ENCODE assay signal across 17 mouse cellular contexts in the genomic region with DNA sequence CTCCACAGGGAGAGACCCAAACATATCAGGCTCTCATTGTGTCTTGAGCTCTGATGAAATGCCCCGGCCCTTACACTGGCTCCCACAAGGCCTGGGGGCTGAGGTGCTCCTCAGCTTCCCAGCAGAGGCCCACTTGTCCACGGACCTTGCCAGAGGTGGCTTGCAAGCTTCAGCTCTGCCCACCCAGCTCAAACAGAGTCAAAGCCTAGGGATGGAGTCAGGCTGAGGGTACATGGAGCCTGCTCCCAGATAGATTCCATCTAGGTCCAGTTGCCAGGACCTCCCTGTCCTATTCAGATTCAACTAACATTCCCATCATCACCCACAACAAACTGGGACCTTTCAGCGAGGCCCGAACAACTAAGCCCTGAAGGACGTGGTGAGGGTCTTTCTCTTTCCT. TPM values are rescaled to one million over a fixed set of nuclear protein-coding genes. Genes with fewer than 3 reads are reported as not detected.
A peak's percentile ranks its signal among the peaks of the same experiment; 100 is the strongest.
DNase-seq lines count a peak whose midpoint lies in the region; ATAC-seq and TF ChIP-seq lines count a peak whose summit lies in the region.
"Had no signal": no experiment of that assay in that cellular context is flagged by ENCODE, and none has a peak within 500 bp of the region (broad histone marks: within the 10 kb centered on the region; RNA-seq: fewer than 3 reads in every experiment).

No protein-coding gene starts in this region.

- H3K27me3 ChIP-seq in lung, embryonic 14.5 days (ENCODE audit: insufficient read depth, low read length), result no peaks in the 10 kb centered on the region
- no peaks in the 10 kb centered on the region for H3K27me3 ChIP-seq in G1E (ENCODE audit: insufficient read depth, low read length)
- H3K27me3 ChIP-seq in liver, embryonic 15.5 days, result no peaks in the 10 kb centered on the region
- H3K27me3 ChIP-seq in thymus, adult 2 months (ENCODE audit: control insufficient read depth, insufficient read depth, low read length), result no peaks in the 10 kb centered on the region
- H3K27me3 ChIP-seq: CH12.LX; embryonic facial prominence, embryonic 12.5 days; limb, embryonic 15.5 days; midbrain, embryonic 12.5 days had no signal

- ATAC-seq in lung, embryonic 14.5 days (ENCODE audit: insufficient read depth), result no peak
- no peak for ATAC-seq in G1E (ENCODE audit: extremely low read depth, insufficient number of reproducible peaks, low FRiP score, poor library complexity, severe bottlenecking)
- no peak for ATAC-seq in liver, embryonic 15.5 days (ENCODE audit: insufficient read depth)
- ATAC-seq: inflammation-experienced regulatory T-cells, adult 6 months had no signal

- H3K36me3 ChIP-seq in lung, embryonic 14.5 days (ENCODE audit: insufficient read depth), result peaks cover 50% of the 10 kb centered on the region
- H3K36me3 ChIP-seq in G1E (replicated peaks), result peaks cover 63% of the 10 kb centered on the region
- peaks cover 48% of the 10 kb centered on the region for H3K36me3 ChIP-seq in liver, embryonic 15.5 days (replicated peaks)
- peaks cover 21% of the 10 kb centered on the region for H3K36me3 ChIP-seq in thymus, adult 2 months (ENCODE audit: control insufficient read depth, insufficient read depth, low read length)

- 80% methylated on average over 5 of the region's 5 CpGs for WGBS in lung, embryonic 14.5 days
- WGBS in liver, embryonic 15.5 days (ENCODE audit: insufficient replicate concordance), result 37% methylated on average over 5 of the region's 5 CpGs
- 96% methylated on average over 5 of the region's 5 CpGs for WGBS in thymus, adult 2 months

- no peak for TF ChIP-seq POLR2A in thymus, adult 2 months (IDR thresholded peaks at IDR 0.05; ENCODE audit: control insufficient read depth, extremely low read depth, insufficient read depth, low read length, poor library complexity)

- intact Hi-C loops in heart, postnatal 14 days (cut with DNase I), result no loop called here

- no peaks in the 10 kb centered on the region for H3K9me3 ChIP-seq in lung, embryonic 14.5 days (ENCODE audit: low read depth, low read length)
- no peaks in the 10 kb centered on the region for H3K9me3 ChIP-seq in G1E (replicated peaks)
- H3K9me3 ChIP-seq in liver, embryonic 15.5 days (replicated peaks), result no peaks in the 10 kb centered on the region
- H3K9me3 ChIP-seq: embryonic facial prominence, embryonic 12.5 days; limb, embryonic 15.5 days; midbrain, embryonic 12.5 days had no signal

- H3K4me3 ChIP-seq in lung, embryonic 14.5 days (ENCODE audit: low read depth, low read length), result no peak overlapping the region; the same call in 1 of the 2 replicates
- H3K4me3 ChIP-seq in G1E (ENCODE audit: low read depth, low read length), result peak overlapping the region; percentile 72; the same call in 1 of the 2 replicates
- H3K4me3 ChIP-seq in liver, embryonic 15.5 days (replicated peaks), result peak overlapping the region; percentile 69
- H3K4me3 ChIP-seq in thymus, adult 2 months (ENCODE audit: control insufficient read depth, insufficient read depth, low read length), result no peak overlapping the region
- H3K4me3 ChIP-seq: embryonic facial prominence, embryonic 12.5 days; limb, embryonic 15.5 days; midbrain, embryonic 12.5 days had no signal

- peak overlapping the region; percentile 20; the same call in 1 of the 2 replicates for H3K9ac ChIP-seq in lung, embryonic 14.5 days
- H3K9ac ChIP-seq in liver, embryonic 15.5 days, result peak overlapping the region; percentile 90
- H3K9ac ChIP-seq: embryonic facial prominence, embryonic 12.5 days; limb, embryonic 15.5 days; midbrain, embryonic 12.5 days had no signal

- no peak for TF ChIP-seq CTCF in lung, embryonic 14.5 days (IDR thresholded peaks at IDR 0.05; ENCODE audit: low read depth)
- TF ChIP-seq CTCF in G1E (IDR thresholded peaks at IDR 0.05; ENCODE audit: low read depth, low read length), result no peak
- TF ChIP-seq CTCF in thymus, adult 2 months (IDR thresholded peaks at IDR 0.05; ENCODE audit: borderline replicate concordance, control insufficient read depth, extremely low read depth, insufficient read depth, low read length, poor library complexity), result no peak

- no peak overlapping the region; the same call in 1 of the 2 replicates for H3K4me2 ChIP-seq in lung, embryonic 14.5 days
- H3K4me2 ChIP-seq in liver, embryonic 15.5 days, result peak overlapping the region; percentile 78
- H3K4me2 ChIP-seq: embryonic facial prominence, embryonic 12.5 days; limb, embryonic 15.5 days; midbrain, embryonic 12.5 days had no signal

- no peaks in the 10 kb centered on the region for H3K4me1 ChIP-seq in lung, embryonic 14.5 days (ENCODE audit: insufficient read depth)
- H3K4me1 ChIP-seq in G1E (ENCODE audit: insufficient read depth, low read depth, low read length), result peaks cover 86% of the 10 kb centered on the region
- peaks cover 67% of the 10 kb centered on the region for H3K4me1 ChIP-seq in liver, embryonic 15.5 days (replicated peaks)
- 0 out of 2 replicates have a peak, but pooled peaks cover 4% of the 10 kb centered on the region for H3K4me1 ChIP-seq in thymus, adult 2 months (replicated peaks; ENCODE audit: control insufficient read depth, insufficient read depth, low read length)
- H3K4me1 ChIP-seq: embryonic facial prominence, embryonic 12.5 days; limb, embryonic 15.5 days; midbrain, embryonic 12.5 days had no signal

- DNase-seq in heart, adult 11 months, result peak; percentile 79
- no peak for DNase-seq in heart, postnatal 14 days
- no peak for DNase-seq in lung, embryonic 14.5 days
- no peak for DNase-seq in lung, postnatal 25 days (ENCODE audit: low spot score)
- no peak for DNase-seq in G1E (ENCODE audit: low spot score)
- DNase-seq in thymus, adult 2 months, result no peak
- DNase-seq in retina, postnatal 1 day, result no peak
- DNase-seq: adrenal gland, postnatal 25 days; cerebellum, adult 8-10 months; kidney, postnatal 4 days; lung, postnatal 14 days had no signal

- H3K27ac ChIP-seq in lung, embryonic 14.5 days (ENCODE audit: low read depth), result peak overlapping the region; percentile 42; the same call in 1 of the 2 replicates
- H3K27ac ChIP-seq in liver, embryonic 15.5 days (replicated peaks), result peak overlapping the region; percentile 100
- no peak overlapping the region for H3K27ac ChIP-seq in thymus, adult 2 months (ENCODE audit: control insufficient read depth, insufficient read depth, low read length)
- H3K27ac ChIP-seq: limb, embryonic 15.5 days; midbrain, embryonic 12.5 days had no signal

RNA-seq across cellular contexts. Expression of gene Eral1, which starts 8.2 kb away (rescaled TPM):
- 10 to 100 TPM; 22.2 to 25.6 TPM for total RNA-seq in heart, postnatal 14 days (2021)
- 37.5 and 38.5 TPM in 2 replicates for polyA plus RNA-seq in lung, embryonic 14.5 days (2014; fragmentation: Nextera tagmentation; extraction: Ambion mirVana)
- total RNA-seq in G1E (2014; fragmentation: Nextera tagmentation) (60.3 and 65.4 TPM in 2 replicates), G1E (2017) (35.0 and 35.7 TPM in 2 replicates)
- 5.0 and 8.7 TPM in 2 replicates for polyA plus RNA-seq in G1E (2012)
- polyA plus RNA-seq in liver, embryonic 15.5 days (2015; fragmentation: Nextera tagmentation; extraction: Ambion mirVana), result 13.8 and 13.9 TPM in 2 replicates
- 41.7 and 45.7 TPM in 2 replicates for polyA plus RNA-seq in thymus, adult 2 months (2012; rRNA removed)

RNA-seq across cellular contexts. Expression of gene Fam222b, which starts 22.5 kb away (rescaled TPM):
- 10 to 100 TPM; 14.4 to 14.6 TPM for total RNA-seq in heart, postnatal 14 days (2021)
- polyA plus RNA-seq in lung, embryonic 14.5 days (2014; fragmentation: Nextera tagmentation; extraction: Ambion mirVana), result 17.8 and 17.9 TPM in 2 replicates
- total RNA-seq in G1E (2014; fragmentation: Nextera tagmentation) (14.1 and 18.1 TPM in 2 replicates), G1E (2017) (1.5 and 1.9 TPM in 2 replicates)
- 28.9 and 30.3 TPM in 2 replicates for polyA plus RNA-seq in G1E (2012)
- 4.2 and 4.3 TPM in 2 replicates for polyA plus RNA-seq in liver, embryonic 15.5 days (2015; fragmentation: Nextera tagmentation; extraction: Ambion mirVana)
- 17.6 and 18.9 TPM in 2 replicates for polyA plus RNA-seq in thymus, adult 2 months (2012; rRNA removed)

RNA-seq across cellular contexts. Expression of gene Flot2, which starts 34.2 kb away (rescaled TPM):
- total RNA-seq in heart, postnatal 14 days (2021), result 10 to 100 TPM; 66.2 to 69.1 TPM
- 51.4 and 57.4 TPM in 2 replicates for polyA plus RNA-seq in lung, embryonic 14.5 days (2014; fragmentation: Nextera tagmentation; extraction: Ambion mirVana)
- total RNA-seq in G1E (2014; fragmentation: Nextera tagmentation) (18.0 and 19.4 TPM in 2 replicates), G1E (2017) (20.6 and 21.3 TPM in 2 replicates)
- 13.8 and 15.6 TPM in 2 replicates for polyA plus RNA-seq in G1E (2012)
- 25.1 and 27.3 TPM in 2 replicates for polyA plus RNA-seq in liver, embryonic 15.5 days (2015; fragmentation: Nextera tagmentation; extraction: Ambion mirVana)
- 124 and 136 TPM in 2 replicates for polyA plus RNA-seq in thymus, adult 2 months (2012; rRNA removed)

RNA-seq across cellular contexts. Expression of gene Dhrs13, which starts 39.9 kb away (rescaled TPM):
- total RNA-seq in heart, postnatal 14 days (2021), result 1 to 10 TPM; 3.8 to 3.9 TPM
- 17.7 and 22.7 TPM in 2 replicates for polyA plus RNA-seq in lung, embryonic 14.5 days (2014; fragmentation: Nextera tagmentation; extraction: Ambion mirVana)
- 7.2 and 11.0 TPM in 2 replicates for total RNA-seq in G1E (2014; fragmentation: Nextera tagmentation)
- total RNA-seq in G1E (2017), result 9.2 and 10.0 TPM in 2 replicates
- polyA plus RNA-seq in G1E (2012), result 6.9 and 7.9 TPM in 2 replicates
- 14.9 and 16.3 TPM in 2 replicates for polyA plus RNA-seq in liver, embryonic 15.5 days (2015; fragmentation: Nextera tagmentation; extraction: Ambion mirVana)
- 13.4 and 14.4 TPM in 2 replicates for polyA plus RNA-seq in thymus, adult 2 months (2012; rRNA removed)

Comparison
In these comparisons a context has a peak if more than half of its experiments do, and no peak if none do; other contexts are left out.
1. H3K4me3 ChIP-seq: peak in G1E (single experiment) and liver, embryonic 15.5 days (single experiment); none in lung, embryonic 14.5 days (single experiment) and thymus, adult 2 months (single experiment).